Mouse (Mus musculus) midbrain, embryonic 12.5 days (tissue): Measurements from ENCODE around the gene Fam160a1. TPM values are rescaled to one million over a fixed set of nuclear protein-coding genes. Genes with fewer than 3 reads are reported as not detected.

Experiments used
- ATAC-seq: fragments of 200-750 bp; cut with Nextera tagmentation; 2 replicates; pipeline ENCODE4 v1.8.0; 2017; ENCODE audit warnings: low read depth, moderate TSS enrichment, moderate library complexity; ENCODE audit not compliant: low FRiP score
- H3K27ac ChIP-seq: fragments of 300-500 bp; sonication (generic); replicated peaks from 2 replicates; pipeline ENCODE4 v1.5.1; 2016; ENCODE audit warnings: mild to moderate bottlenecking
- H3K27me3 ChIP-seq: fragments of 300-500 bp; sonication (generic); 2 replicates; pipeline ENCODE4 v1.6.1; 2016; ENCODE audit warnings: mild to moderate bottlenecking
- H3K36me3 ChIP-seq: fragments of 300-500 bp; sonication (generic); 2 replicates; pipeline ENCODE4 v1.6.1; 2016
- H3K4me1 ChIP-seq: fragments of 300-500 bp; sonication (generic); 2 replicates; pipeline ENCODE4 v1.6.1; 2016
- H3K4me2 ChIP-seq: fragments of 300-500 bp; sonication (generic); replicated peaks from 2 replicates; pipeline ENCODE4 v1.6.1; 2016; ENCODE audit warnings: mild to moderate bottlenecking, moderate library complexity
- H3K4me3 ChIP-seq: fragments of 300-500 bp; sonication (generic); 2 replicates; pipeline ENCODE4 v1.5.1; 2016; ENCODE audit warnings: mild to moderate bottlenecking
- H3K9ac ChIP-seq: fragments of 300-500 bp; sonication (generic); replicated peaks from 2 replicates; pipeline ENCODE4 v1.6.1; 2016; ENCODE audit warnings: mild to moderate bottlenecking, moderate library complexity
- H3K9me3 ChIP-seq: fragments of 300-500 bp; sonication (generic); 2 replicates; pipeline ENCODE4 v1.6.1; 2016; ENCODE audit warnings: mild to moderate bottlenecking
- WGBS: fragments of 180-500 bp; shearing (Covaris S2); methylation state at CpG from one replicate; pipeline ENCODE4 v1.1.7; 2016; 5-methylcytosine and 5-hydroxymethylcytosine counted together
- polyA plus RNA-seq: library from polyadenylated mRNA; unstranded; fragments of >200 nt; fragmentation: Nextera tagmentation; extraction: Ambion mirVana; gene quantifications from 2 replicates; pipeline ENCODE4 v1.2.1, GENCODE M21; 2016

Fam160a1 gene
- polyA plus RNA-seq, 1 experiment from 2014 or later: 0.28 TPM

- no peaks in the 10 kb centered on the region for H3K9me3 ChIP-seq
- H3K27me3 ChIP-seq: no peaks in the 10 kb centered on the region
- no peak overlapping the region for H3K9ac ChIP-seq
- ATAC-seq: no peak
- H3K4me1 ChIP-seq: no peaks in the 10 kb centered on the region; the same call in 1 of the 2 replicates
- H3K4me3 ChIP-seq: no peak overlapping the region
- H3K36me3 ChIP-seq: no peaks in the 10 kb centered on the region
- no peak overlapping the region for H3K27ac ChIP-seq
- H3K4me2 ChIP-seq: no peak overlapping the region
- WGBS: 27% methylated on average over 3 of the region's 3 CpGs
These were observed 124.1 kb downstream of the Fam160a1 start for GRCm38 (mm10) chr3:85693013-85693412.

- H3K9me3 ChIP-seq: no peaks in the 10 kb centered on the region
- no peaks in the 10 kb centered on the region; the same call in 1 of the 2 replicates for H3K4me1 ChIP-seq
- 61% methylated on average over 4 of the region's 4 CpGs for WGBS
- H3K27me3 ChIP-seq: no peaks in the 10 kb centered on the region
- no peaks in the 10 kb centered on the region for H3K36me3 ChIP-seq
- H3K4me3 ChIP-seq: no peak overlapping the region
- no peak overlapping the region for H3K4me2 ChIP-seq
- H3K27ac ChIP-seq: no peak overlapping the region
- H3K9ac ChIP-seq: no peak overlapping the region
- no peak for ATAC-seq
These were observed 126.0 kb downstream of the Fam160a1 start for GRCm38 (mm10) chr3:85691134-85691533.

- Histone ChIP-seq H3K4me2 (no peak overlapping the region), H3K9me3 (no peaks in the 10 kb centered on the region), H3K27ac (no peak overlapping the region), H3K9ac (no peak overlapping the region), H3K27me3 (no peaks in the 10 kb centered on the region), H3K4me3 (no peak overlapping the region), H3K4me1 (no peaks in the 10 kb centered on the region), H3K36me3 (no peaks in the 10 kb centered on the region)
- no peak for ATAC-seq
- WGBS: 92% methylated on average over 14 of the region's 14 CpGs
These were observed 128.8 kb downstream of the Fam160a1 start for GRCm38 (mm10) chr3:85688341-85688740.

- WGBS: 89% methylated on average over 8 of the region's 8 CpGs
These were observed 131.8 kb downstream of the Fam160a1 start for GRCm38 (mm10) chr3:85685271-85685670.

GRCm38 (mm10) chr3:85683618-85684017 lies 133.5 kb downstream of the Fam160a1 start:
- no peak overlapping the region for H3K27ac ChIP-seq
- no peaks in the 10 kb centered on the region; the same call in 1 of the 2 replicates for H3K4me1 ChIP-seq
- no peak for ATAC-seq
- H3K9ac ChIP-seq: no peak overlapping the region
- 92% methylated on average over 5 of the region's 5 CpGs for WGBS
- H3K4me3 ChIP-seq: no peak overlapping the region
- no peak overlapping the region for H3K4me2 ChIP-seq
- no peaks in the 10 kb centered on the region for H3K9me3 ChIP-seq
- H3K36me3 ChIP-seq: no peaks in the 10 kb centered on the region
- H3K27me3 ChIP-seq: no peaks in the 10 kb centered on the region

More at GRCm38 (mm10) chr3:85685271-85685670, 131.8 kb downstream of the Fam160a1 start:
- Histone ChIP-seq H3K9ac (no peak overlapping the region), H3K9me3 (no peaks in the 10 kb centered on the region), H3K27me3 (no peaks in the 10 kb centered on the region), H3K27ac (no peak overlapping the region), H3K4me2 (no peak overlapping the region), H3K4me1 (no peaks in the 10 kb centered on the region; the same call in 1 of the 2 replicates), H3K36me3 (no peaks in the 10 kb centered on the region), H3K4me3 (no peak overlapping the region)
- no peak for ATAC-seq

GRCm38 (mm10) chr3:85681136-85681535 lies 136.0 kb downstream of the Fam160a1 start:
- H3K27me3 ChIP-seq: peaks cover 5% of the 10 kb centered on the region; the same call in 1 of the 2 replicates
- no peaks in the 10 kb centered on the region for H3K36me3 ChIP-seq
- no peaks in the 10 kb centered on the region for H3K9me3 ChIP-seq
- no peaks in the 10 kb centered on the region; the same call in 1 of the 2 replicates for H3K4me1 ChIP-seq
- no peak overlapping the region; the same call in 1 of the 2 replicates for H3K27ac ChIP-seq
- no peak overlapping the region for H3K4me2 ChIP-seq
- no peak overlapping the region for H3K9ac ChIP-seq
- 40% methylated on average over 7 of the region's 7 CpGs for WGBS
- ATAC-seq: no peak
- no peak overlapping the region for H3K4me3 ChIP-seq

GRCm38 (mm10) chr3:85679960-85680359 lies 137.1 kb downstream of the Fam160a1 start:
- H3K9me3 ChIP-seq: no peaks in the 10 kb centered on the region
- H3K27me3 ChIP-seq: peaks cover 5% of the 10 kb centered on the region; the same call in 1 of the 2 replicates
- H3K4me1 ChIP-seq: no peaks in the 10 kb centered on the region; the same call in 1 of the 2 replicates
- 85% methylated on average over 5 of the region's 5 CpGs for WGBS
- no peak overlapping the region for H3K27ac ChIP-seq
- H3K9ac ChIP-seq: no peak overlapping the region
- H3K4me2 ChIP-seq: no peak overlapping the region
- no peak for ATAC-seq
- no peak overlapping the region for H3K4me3 ChIP-seq
- H3K36me3 ChIP-seq: no peaks in the 10 kb centered on the region

GRCm38 (mm10) chr3:85679312-85679933 lies 137.7 kb downstream of the Fam160a1 start:
- Histone ChIP-seq H3K4me1 (no peaks in the 10 kb centered on the region; the same call in 1 of the 2 replicates), H3K4me2 (no peak overlapping the region), H3K9ac (no peak overlapping the region), H3K36me3 (no peaks in the 10 kb centered on the region), H3K4me3 (no peak overlapping the region), H3K27me3 (peaks cover 5% of the 10 kb centered on the region; the same call in 1 of the 2 replicates), H3K27ac (no peak overlapping the region), H3K9me3 (no peaks in the 10 kb centered on the region)
- ATAC-seq: no peak
- 89% methylated on average over 8 of the region's 8 CpGs for WGBS

- Histone ChIP-seq H3K36me3 (no peaks in the 10 kb centered on the region), H3K9me3 (no peaks in the 10 kb centered on the region), H3K4me2 (no peak overlapping the region), H3K27ac (no peak overlapping the region), H3K4me3 (no peak overlapping the region), H3K9ac (no peak overlapping the region), H3K4me1 (no peaks in the 10 kb centered on the region; the same call in 1 of the 2 replicates), H3K27me3 (peaks cover 8% of the 10 kb centered on the region; the same call in 1 of the 2 replicates)
- no peak for ATAC-seq
- 76% methylated on average over 3 of the region's 3 CpGs for WGBS
These were observed 139.1 kb downstream of the Fam160a1 start for GRCm38 (mm10) chr3:85677952-85678351.

- 85% methylated on average over 8 of the region's 8 CpGs for WGBS
These were observed 140.0 kb downstream of the Fam160a1 start for GRCm38 (mm10) chr3:85677133-85677532.

GRCm38 (mm10) chr3:85669844-85670243 lies 147.2 kb downstream of the Fam160a1 start:
- Histone ChIP-seq H3K4me1 (no peaks in the 10 kb centered on the region), H3K36me3 (no peaks in the 10 kb centered on the region), H3K4me2 (no peak overlapping the region), H3K9ac (no peak overlapping the region), H3K27me3 (0 out of 2 replicates have a peak, but pooled peaks cover 4% of the 10 kb centered on the region), H3K4me3 (no peak overlapping the region), H3K9me3 (no peaks in the 10 kb centered on the region), H3K27ac (no peak overlapping the region)
- 82% methylated on average over 6 of the region's 6 CpGs for WGBS
- no peak for ATAC-seq

More at GRCm38 (mm10) chr3:85677133-85677532, 140.0 kb downstream of the Fam160a1 start:
- no peak overlapping the region for H3K27ac ChIP-seq
- H3K9ac ChIP-seq: no peak overlapping the region
- no peaks in the 10 kb centered on the region for H3K9me3 ChIP-seq
- H3K4me2 ChIP-seq: no peak overlapping the region
- no peaks in the 10 kb centered on the region; the same call in 1 of the 2 replicates for H3K4me1 ChIP-seq
- H3K4me3 ChIP-seq: no peak overlapping the region
- no peaks in the 10 kb centered on the region for H3K36me3 ChIP-seq
- no peak for ATAC-seq
- H3K27me3 ChIP-seq: peaks cover 8% of the 10 kb centered on the region; the same call in 1 of the 2 replicates

- no peak for ATAC-seq
- Histone ChIP-seq H3K4me1 (no peaks in the 10 kb centered on the region), H3K36me3 (no peaks in the 10 kb centered on the region), H3K9ac (no peak overlapping the region), H3K27me3 (no peaks in the 10 kb centered on the region), H3K9me3 (no peaks in the 10 kb centered on the region), H3K4me3 (no peak overlapping the region), H3K27ac (no peak overlapping the region), H3K4me2 (no peak overlapping the region)
- 89% methylated on average over 6 of the region's 6 CpGs for WGBS
These were observed 149.4 kb downstream of the Fam160a1 start for GRCm38 (mm10) chr3:85667683-85668082.
